Mouse (Mus musculus) liver, embryonic 11.5 days (tissue): Measurements from ENCODE around the gene Gm10203. TPM values are rescaled to one million over a fixed set of nuclear protein-coding genes. Genes with fewer than 3 reads are reported as not detected.

Experiments
- ATAC-seq: fragments of 200-750 bp; cut with Nextera tagmentation; replicated peaks from 2 replicates; pipeline ENCODE4 v1.8.0; 2017; ENCODE audit warnings: moderate number of reproducible peaks, mild to moderate bottlenecking, moderate TSS enrichment, moderate library complexity; ENCODE audit not compliant: low FRiP score
- DNase-seq: peaks from one replicate; pipeline ENCODE4 v3.0.0-alpha.2; 2017; ENCODE audit warnings: low spot score
- H3K27ac ChIP-seq: fragments of 300-500 bp; sonication (generic); 2 replicates; pipeline ENCODE4 v1.5.1; 2014; ENCODE audit warnings: mild to moderate bottlenecking, low read depth, low read length, control low read depth
- H3K27me3 ChIP-seq: fragments of 300-500 bp; sonication (generic); replicated peaks from 2 replicates; pipeline ENCODE4 v1.6.1; 2014; ENCODE audit warnings: low read length, mixed read lengths; ENCODE audit not compliant: control insufficient read depth, insufficient read depth
- H3K36me3 ChIP-seq: fragments of 300-500 bp; sonication (generic); 2 replicates; pipeline ENCODE4 v1.6.1; 2014; ENCODE audit warnings: mild to moderate bottlenecking, low read length, moderate library complexity, mixed read lengths; ENCODE audit not compliant: control insufficient read depth, insufficient read depth
- H3K4me1 ChIP-seq: fragments of 300-500 bp; sonication (generic); replicated peaks from 2 replicates; pipeline ENCODE4 v1.6.1; 2014; ENCODE audit warnings: low read length, mixed read lengths; ENCODE audit not compliant: control insufficient read depth, insufficient read depth
- H3K4me2 ChIP-seq: fragments of 300-500 bp; sonication (generic); 2 replicates; pipeline ENCODE4 v1.6.1; 2014; ENCODE audit warnings: mild to moderate bottlenecking, control low read depth, moderate library complexity
- H3K4me3 ChIP-seq: fragments of 300-500 bp; sonication (generic); 2 replicates; pipeline ENCODE4 v1.5.1; 2014; ENCODE audit warnings: low read depth, low read length, control low read depth
- H3K9ac ChIP-seq: fragments of 300-500 bp; sonication (generic); 2 replicates; pipeline ENCODE4 v1.6.1; 2014; ENCODE audit warnings: low read depth, low read length, control low read depth
- H3K9me3 ChIP-seq: fragments of 300-500 bp; sonication (generic); 2 replicates; pipeline ENCODE4 v1.6.1; 2016; ENCODE audit warnings: low read length, inconsistent platforms, mixed read lengths; ENCODE audit not compliant: control insufficient read depth
- WGBS: fragments of 180-500 bp; shearing (Covaris S2); extraction: QIAGEN DNeasy Blood & Tissue Kit; methylation state at CpG from one replicate; pipeline ENCODE4 v1.1.7; 2014; 5-methylcytosine and 5-hydroxymethylcytosine counted together
- polyA plus RNA-seq: library from polyadenylated mRNA; unstranded; fragments of >200 nt; fragmentation: Nextera tagmentation; extraction: Ambion mirVana; gene quantifications from 2 replicates; pipeline ENCODE4 v1.2.1, GENCODE M21; 2014

Gm10203 gene
- polyA plus RNA-seq, 1 experiment from 2014 or later: not detected

GRCm38 (mm10) chr6:149119853-149120252, 10.1 kb upstream of the Gm10203 start:
- peak overlapping the region; percentile 55; the same call in 1 of the 2 replicates for H3K27ac ChIP-seq
- no peak for DNase-seq
- 42% methylated on average over 2 of the region's 2 CpGs for WGBS

GRCm38 (mm10) chr6:149123042-149123441, 6.9 kb upstream of the Gm10203 start:
- Histone ChIP-seq H3K4me3 (no peak overlapping the region), H3K9ac (no peak overlapping the region), H3K36me3 (no peaks in the 10 kb centered on the region), H3K9me3 (no peaks in the 10 kb centered on the region), H3K4me2 (no peak overlapping the region), H3K27me3 (no peaks in the 10 kb centered on the region), H3K27ac (no peak overlapping the region), H3K4me1 (no peaks in the 10 kb centered on the region)
- DNase-seq: no peak
- 78% methylated on average over 3 of the region's 3 CpGs for WGBS
- ATAC-seq: no peak

More at GRCm38 (mm10) chr6:149119853-149120252, 10.1 kb upstream of the Gm10203 start:
- H3K9me3 ChIP-seq: no peaks in the 10 kb centered on the region
- ATAC-seq: peak; percentile 54
- no peaks in the 10 kb centered on the region for H3K36me3 ChIP-seq
- H3K9ac ChIP-seq: no peak overlapping the region
- H3K4me1 ChIP-seq: no peaks in the 10 kb centered on the region
- no peak overlapping the region for H3K4me2 ChIP-seq
- no peaks in the 10 kb centered on the region for H3K27me3 ChIP-seq
- H3K4me3 ChIP-seq: no peak overlapping the region

- H3K27me3 ChIP-seq: no peaks in the 10 kb centered on the region
- H3K4me1 ChIP-seq: no peaks in the 10 kb centered on the region
- H3K27ac ChIP-seq: no peak overlapping the region
- 63% methylated on average over 4 of the region's 4 CpGs for WGBS
- ATAC-seq (peak; percentile 60; the same call in 1 of the 2 replicates), DNase-seq (no peak)
- no peak overlapping the region for H3K4me2 ChIP-seq
- H3K36me3 ChIP-seq: no peaks in the 10 kb centered on the region
- H3K9me3 ChIP-seq: no peaks in the 10 kb centered on the region
- no peak overlapping the region for H3K4me3 ChIP-seq
- no peak overlapping the region for H3K9ac ChIP-seq
Observed at GRCm38 (mm10) chr6:149126675-149127074, 3.3 kb upstream of the Gm10203 start.

- DNase-seq: no peak
- WGBS: 32% methylated on average over 3 of the region's 3 CpGs
- Histone ChIP-seq H3K27ac (no peak overlapping the region), H3K4me2 (no peak overlapping the region), H3K36me3 (no peaks in the 10 kb centered on the region), H3K9ac (no peak overlapping the region), H3K27me3 (no peaks in the 10 kb centered on the region), H3K4me3 (no peak overlapping the region), H3K9me3 (no peaks in the 10 kb centered on the region), H3K4me1 (peaks cover 10% of the 10 kb centered on the region; the same call in 1 of the 2 replicates)
- ATAC-seq: no peak
Observed at GRCm38 (mm10) chr6:149131111-149131510, 1.1 kb downstream of the Gm10203 start.

GRCm38 (mm10) chr6:149132311-149133077, 2.5 kb downstream of the Gm10203 start:
- H3K36me3 ChIP-seq: no peaks in the 10 kb centered on the region
- H3K4me3 ChIP-seq: no peak overlapping the region
- peaks cover 10% of the 10 kb centered on the region; the same call in 1 of the 2 replicates for H3K4me1 ChIP-seq
- no peak overlapping the region for H3K9ac ChIP-seq
- no peak overlapping the region for H3K27ac ChIP-seq
- no peak overlapping the region for H3K4me2 ChIP-seq
- WGBS: 28% methylated on average over 5 of the region's 5 CpGs
- peak; percentile 62; the same call in 1 of the 2 replicates for ATAC-seq
- H3K27me3 ChIP-seq: no peaks in the 10 kb centered on the region
- no peak for DNase-seq
- no peaks in the 10 kb centered on the region for H3K9me3 ChIP-seq

GRCm38 (mm10) chr6:149134391-149135150, 4.6 kb downstream of the Gm10203 start:
- Histone ChIP-seq H3K27ac (no peak overlapping the region), H3K9me3 (no peaks in the 10 kb centered on the region), H3K4me1 (peaks cover 10% of the 10 kb centered on the region; the same call in 1 of the 2 replicates), H3K4me3 (no peak overlapping the region), H3K27me3 (no peaks in the 10 kb centered on the region), H3K9ac (no peak overlapping the region), H3K36me3 (no peaks in the 10 kb centered on the region), H3K4me2 (no peak overlapping the region)
- DNase-seq (no peak), ATAC-seq (0 out of 2 replicates have a peak, but pooled peaks have one; percentile 29)
- WGBS: 33% methylated on average over 5 of the region's 5 CpGs

- Histone ChIP-seq H3K4me1 (peaks cover 10% of the 10 kb centered on the region; the same call in 1 of the 2 replicates), H3K27me3 (no peaks in the 10 kb centered on the region), H3K4me2 (no peak overlapping the region), H3K4me3 (no peak overlapping the region), H3K9ac (no peak overlapping the region), H3K36me3 (no peaks in the 10 kb centered on the region), H3K9me3 (no peaks in the 10 kb centered on the region), H3K27ac (no peak overlapping the region)
- no peak for ATAC-seq
- DNase-seq: no peak
- WGBS: 54% methylated on average over 6 of the region's 6 CpGs
Observed at GRCm38 (mm10) chr6:149135631-149136030, 5.7 kb downstream of the Gm10203 start.

GRCm38 (mm10) chr6:149137936-149138335, 8.0 kb downstream of the Gm10203 start:
- Histone ChIP-seq H3K4me2 (no peak overlapping the region), H3K4me3 (no peak overlapping the region), H3K27ac (no peak overlapping the region), H3K36me3 (no peaks in the 10 kb centered on the region), H3K27me3 (no peaks in the 10 kb centered on the region), H3K9ac (no peak overlapping the region), H3K4me1 (peaks cover 10% of the 10 kb centered on the region; the same call in 1 of the 2 replicates), H3K9me3 (no peaks in the 10 kb centered on the region)
- DNase-seq (no peak), ATAC-seq (no peak)
- WGBS: 61% methylated on average over 2 of the region's 2 CpGs
